Mouse (Mus musculus) left cerebral cortex, adult 9 months (tissue): Measurements from ENCODE around the gene Sdk1.

Experiments
- DNase-seq, 2 experiments: peaks; one replicate each; pipeline ENCODE4 v3.0.0; 2022; ENCODE audit warnings: low spot score in 2 of 2

The Sdk1 gene

DNA sequence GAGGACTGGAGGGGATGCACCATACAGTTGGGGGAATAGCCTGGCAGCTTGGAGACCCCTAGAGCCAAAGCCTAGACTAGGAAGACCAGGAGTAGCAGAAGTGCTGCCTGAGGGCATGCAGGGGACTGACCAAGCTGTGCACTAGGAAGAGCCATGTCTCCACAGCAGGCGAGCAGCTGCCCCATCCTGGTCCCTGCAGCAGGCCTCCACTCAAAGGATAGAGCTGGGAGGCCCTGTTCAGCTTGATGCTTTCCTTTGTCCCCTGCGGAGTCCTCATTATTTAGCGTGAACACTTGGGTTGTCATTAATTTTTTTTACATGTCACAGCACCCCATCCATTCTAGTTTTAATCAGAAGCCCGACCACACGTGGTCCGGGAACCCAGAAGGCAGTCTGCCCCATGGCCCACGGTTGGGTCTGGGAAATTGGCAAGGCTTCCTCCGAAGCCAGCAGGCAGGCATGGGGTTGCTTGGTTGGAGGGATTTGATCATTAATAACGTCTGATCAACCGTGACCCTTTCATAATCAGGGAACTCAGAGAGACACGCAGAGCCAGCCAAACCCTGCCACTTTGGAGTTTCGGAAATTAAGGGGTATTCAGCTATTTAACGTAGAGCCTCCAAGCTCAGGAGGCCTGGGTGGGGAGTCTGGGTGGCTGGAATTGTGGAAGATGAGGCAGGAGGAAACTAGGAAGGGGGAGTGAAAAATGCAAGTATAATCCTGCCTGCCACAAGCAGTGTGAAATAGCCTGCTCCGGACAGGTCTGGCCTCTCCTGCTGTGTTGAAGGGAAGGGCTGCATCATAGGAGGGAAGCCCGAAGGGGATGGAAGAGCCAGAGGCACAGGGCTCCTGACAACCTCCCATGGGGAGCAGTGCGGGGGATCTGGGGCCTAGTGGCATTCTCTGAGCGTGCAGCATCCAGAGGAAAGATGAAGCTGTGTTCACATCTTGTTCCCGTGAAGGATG, 872.2 kb downstream of the Sdk1 start:
- no peak for DNase-seq

DNA sequence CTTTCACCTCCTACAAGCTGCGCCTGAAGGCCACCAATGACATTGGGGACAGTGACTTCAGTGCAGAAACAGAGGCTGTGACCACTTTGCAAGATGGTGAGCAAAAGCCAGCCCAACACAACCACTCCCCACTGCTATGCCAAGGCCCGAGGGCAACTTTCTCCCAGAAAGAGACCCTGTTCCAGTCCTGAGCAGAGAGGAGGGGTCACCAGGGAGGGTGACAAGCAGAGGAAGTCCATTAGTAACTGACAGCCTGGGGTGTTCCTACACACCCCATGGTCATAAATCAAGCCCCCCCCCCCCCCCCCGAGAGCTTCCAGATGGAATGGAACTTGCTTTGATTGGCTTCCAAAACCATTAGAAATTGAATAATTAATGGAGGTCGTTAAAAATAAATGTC, 886.5 kb downstream of the Sdk1 start:
- no peak for DNase-seq

DNA sequence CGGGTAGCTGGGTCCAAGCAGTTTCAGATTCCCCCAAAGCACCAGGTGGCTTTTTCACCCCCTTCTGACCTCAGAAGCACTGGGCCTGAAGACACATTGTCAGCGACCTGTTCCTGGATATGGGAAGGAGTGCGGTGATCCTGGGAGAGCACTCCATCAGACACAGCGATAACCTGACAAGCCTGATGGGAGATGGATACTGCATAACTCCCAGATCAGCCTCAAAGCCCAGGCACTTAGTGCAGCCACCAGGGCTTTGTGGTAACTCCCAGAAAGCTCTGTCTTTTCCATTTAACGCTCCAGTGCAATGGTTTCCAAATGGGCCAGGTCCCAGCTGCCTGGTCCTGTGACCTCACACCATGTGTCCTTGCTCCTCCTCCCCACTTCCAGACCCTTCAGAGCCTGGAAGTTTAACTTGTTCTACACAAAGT, 886.9 kb downstream of the Sdk1 start:
- no peak for DNase-seq

GRCm38 (mm10) chr5:142130004-142130403, 888.7 kb downstream of the Sdk1 start:
- DNase-seq: no peak

GRCm38 (mm10) chr5:142139978-142140377, 898.7 kb downstream of the Sdk1 start:
- peak; percentile 21 to 30 for DNase-seq

- no peak for DNase-seq
These were observed 908.3 kb downstream of the Sdk1 start for GRCm38 (mm10) chr5:142149594-142149993.

DNA sequence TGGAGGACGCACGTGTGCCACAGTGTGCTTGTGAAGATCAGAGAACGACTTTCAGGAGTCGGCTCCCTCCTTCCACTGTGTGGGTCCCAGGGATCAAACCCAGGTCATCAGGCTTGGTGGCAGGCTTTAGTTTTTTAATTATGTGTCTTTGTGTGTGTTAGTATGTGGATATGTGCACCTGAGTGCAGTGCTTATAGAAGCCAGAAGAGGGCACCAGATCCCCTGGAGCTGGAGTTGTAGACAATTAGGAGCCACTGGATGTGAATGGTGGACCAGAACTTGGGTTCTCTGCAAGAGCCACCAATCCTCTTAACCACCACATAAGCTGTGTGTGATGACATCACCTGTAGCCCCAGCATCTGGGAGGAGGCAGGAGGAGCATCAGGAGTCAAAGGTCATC, 909.5 kb downstream of the Sdk1 start:
- DNase-seq: no peak

DNA sequence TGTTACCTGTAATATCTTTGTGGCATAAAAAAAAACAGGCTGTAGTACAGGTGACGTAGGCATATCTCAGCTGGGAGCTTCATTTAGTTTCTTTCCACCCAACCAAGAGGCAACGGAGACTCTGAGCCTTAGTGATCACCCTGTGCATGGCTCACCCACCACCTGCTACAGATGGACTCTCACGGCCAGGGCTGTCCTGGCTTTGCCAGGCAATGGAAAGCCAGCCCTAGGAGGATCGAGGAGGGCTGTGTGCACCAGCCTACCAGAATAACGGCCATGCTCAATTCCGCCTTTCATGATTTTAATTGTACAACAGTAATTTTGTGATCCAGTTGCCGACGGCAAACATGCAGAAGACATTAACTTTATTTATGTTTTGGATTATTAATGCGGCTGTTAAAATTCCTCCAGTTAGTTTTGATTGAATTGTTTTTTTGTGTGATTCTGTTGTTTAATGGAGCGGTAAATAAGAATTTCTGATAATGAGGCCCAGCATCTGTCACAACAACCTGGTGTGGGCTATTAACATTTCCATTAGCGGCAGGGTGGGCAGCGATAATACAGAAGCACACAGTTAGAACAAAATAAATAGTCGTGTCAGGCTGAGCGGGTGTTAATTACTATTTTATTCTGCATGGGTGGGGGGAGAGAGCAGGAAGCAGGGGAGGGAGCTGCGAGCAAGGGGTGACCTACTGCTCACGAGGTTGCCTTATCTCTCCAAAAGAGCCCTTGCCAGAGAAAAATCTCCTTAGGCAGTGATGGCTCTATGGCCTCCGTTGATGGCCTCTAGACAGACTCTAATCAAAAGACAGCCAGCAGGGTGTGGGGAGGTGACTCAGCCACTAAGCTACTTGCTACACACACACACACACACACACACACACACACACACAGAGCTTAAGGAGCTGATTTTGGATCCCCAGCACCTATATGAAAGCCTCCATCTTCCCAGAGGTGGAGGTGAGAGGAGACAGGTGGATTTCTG, 915.9 kb downstream of the Sdk1 start:
- no peak for DNase-seq

DNA sequence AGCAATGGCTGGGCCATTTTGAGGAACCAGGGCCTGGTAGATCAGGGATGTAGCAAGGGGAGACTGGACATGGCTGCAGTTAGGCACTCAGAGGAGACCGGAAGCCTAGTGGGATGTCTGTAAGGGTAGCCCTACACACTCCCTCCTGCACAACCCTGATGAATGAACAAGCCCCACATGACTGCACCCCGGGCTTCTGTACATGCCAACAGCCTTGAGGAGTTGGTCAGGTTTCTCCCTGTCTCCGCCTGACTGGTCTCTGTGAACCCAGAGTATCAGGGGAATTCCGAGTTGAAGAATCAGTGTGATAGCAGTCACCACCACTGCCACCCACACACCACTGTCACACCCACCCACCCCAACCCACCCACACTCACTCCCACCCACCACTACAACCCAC, 922.2 kb downstream of the Sdk1 start:
- no peak for DNase-seq

GRCm38 (mm10) chr5:142173636-142174035, 932.3 kb downstream of the Sdk1 start:
- DNase-seq: no peak

DNA sequence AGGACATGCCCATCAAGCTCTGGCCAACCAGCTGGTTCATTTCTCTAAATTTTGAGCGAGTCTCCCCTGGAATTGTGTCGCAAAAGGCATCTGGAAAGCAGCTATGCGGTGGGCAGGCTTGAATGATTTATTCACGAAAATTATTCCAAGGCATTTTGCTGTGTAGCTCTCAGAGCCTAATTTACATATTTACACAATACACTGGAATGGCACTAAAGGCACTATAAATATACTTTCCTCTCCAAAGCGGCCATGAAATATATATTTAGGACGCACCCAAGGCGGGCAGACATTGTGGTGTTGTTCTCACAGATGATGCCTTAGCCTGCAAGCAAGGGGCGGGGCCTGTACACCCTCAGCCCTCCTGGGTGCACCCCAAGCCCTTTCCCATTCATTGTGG, 936.9 kb downstream of the Sdk1 start:
- DNase-seq: peak; percentile 30 to 47

GRCm38 (mm10) chr5:142179304-142179703, 938.0 kb downstream of the Sdk1 start:
- no peak for DNase-seq

DNA sequence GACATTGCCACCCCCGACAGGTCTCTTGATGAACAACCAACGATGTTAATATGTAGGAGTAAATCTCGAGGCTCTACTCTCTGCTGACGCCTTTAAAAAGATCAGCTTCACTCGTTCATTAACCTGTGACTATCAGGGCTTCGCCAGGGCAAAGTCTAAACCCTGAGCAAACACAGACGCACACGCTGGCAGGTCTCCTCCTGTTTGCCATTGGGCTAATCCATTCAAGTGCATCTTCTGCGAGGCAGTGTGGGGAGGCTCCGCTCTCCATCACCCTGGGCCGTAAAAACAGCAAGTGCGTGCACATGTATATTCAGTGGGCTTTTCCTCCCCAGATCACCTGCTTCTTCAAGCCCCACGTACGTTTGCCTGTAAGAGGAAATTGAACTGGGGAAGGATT, 940.6 kb downstream of the Sdk1 start:
- DNase-seq: no peak

GRCm38 (mm10) chr5:142188765-142189164, 947.5 kb downstream of the Sdk1 start:
- DNase-seq: no peak

- DNase-seq: no peak
These were observed 968.6 kb downstream of the Sdk1 start for GRCm38 (mm10) chr5:142209911-142210310.

GRCm38 (mm10) chr5:142212252-142212651, 971.0 kb downstream of the Sdk1 start:
- DNase-seq: no peak

GRCm38 (mm10) chr5:142215981-142216380, 974.7 kb downstream of the Sdk1 start:
- peak in 1 of 2 experiments; percentile 8 for DNase-seq

- peak in 1 of 2 experiments; percentile 29 for DNase-seq
These were observed 979.7 kb downstream of the Sdk1 start for GRCm38 (mm10) chr5:142220851-142221503.

DNA sequence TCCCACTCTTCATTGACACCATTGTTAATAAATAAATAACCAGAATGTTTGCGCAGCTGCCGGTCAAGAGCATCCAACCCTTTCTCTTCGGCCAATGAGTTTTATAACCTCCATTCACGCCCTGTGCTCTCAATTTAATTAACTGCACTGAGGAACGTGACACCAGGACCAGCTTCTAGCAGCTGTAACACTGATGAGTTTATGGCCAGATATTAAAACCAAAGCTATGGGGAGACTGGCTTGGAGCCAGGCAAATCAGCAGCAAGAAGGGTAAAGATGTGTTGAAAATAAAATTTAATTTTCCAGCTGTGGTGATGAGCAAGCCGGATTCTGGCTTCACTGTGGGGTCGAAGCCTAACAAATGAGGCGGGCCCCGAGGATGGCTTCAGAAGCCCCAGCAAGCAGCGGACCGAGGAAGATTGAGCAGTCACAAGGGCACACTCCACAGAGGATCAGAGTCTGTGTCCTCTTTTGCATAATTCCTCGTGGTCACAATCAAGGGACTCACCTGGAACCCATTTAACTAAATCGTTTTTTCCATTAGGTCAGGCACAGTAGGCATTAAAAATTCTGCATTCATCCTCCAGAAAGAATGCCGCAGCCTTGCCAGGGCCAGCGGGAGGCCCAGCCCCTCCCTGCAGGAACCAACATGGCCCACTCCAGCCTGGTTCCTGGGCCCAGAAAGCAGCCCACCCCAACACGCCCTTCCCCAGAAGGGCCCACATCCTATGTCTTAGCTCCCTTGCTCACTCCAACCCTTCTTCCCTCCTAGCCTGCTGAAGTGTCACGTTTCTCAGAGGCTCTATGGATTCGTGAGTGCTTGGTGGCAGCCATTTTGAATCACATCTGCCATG, 987.9 kb downstream of the Sdk1 start:
- no peak for DNase-seq

DNA sequence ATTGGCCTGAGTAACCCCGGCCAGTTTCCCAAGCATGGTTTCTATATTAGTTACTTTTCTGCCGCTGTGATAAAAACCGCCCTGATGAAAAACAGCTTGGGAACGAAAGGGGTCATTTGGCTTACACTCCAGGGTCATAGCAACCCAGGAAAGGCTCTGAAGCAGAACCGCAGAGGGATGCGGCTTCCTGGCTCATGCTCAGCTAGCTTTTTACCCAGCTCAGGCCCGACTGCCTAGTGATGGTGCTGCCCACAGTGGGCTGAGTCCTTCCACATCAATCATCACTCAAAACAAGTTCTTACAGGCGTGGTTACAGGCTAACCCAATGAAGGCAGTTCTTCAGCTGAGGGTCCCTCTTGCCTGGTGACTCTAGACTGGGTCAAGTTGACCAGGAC, 988.5 kb downstream of the Sdk1 start:
- no peak for DNase-seq

- no peak for DNase-seq
These were observed 999.0 kb downstream of the Sdk1 start for GRCm38 (mm10) chr5:142240288-142240687.
